Mouse (Mus musculus) intestine, embryonic 16.5 days (tissue): ENCODE measurements around the gene Rapgef5. TPM values are rescaled to one million over a fixed set of nuclear protein-coding genes. Genes with fewer than 3 reads are reported as not detected.

ENCODE experiments used
- ATAC-seq: fragments of 200-750 bp; cut with Nextera tagmentation; 2 replicates; pipeline ENCODE4 v1.8.0; 2017; ENCODE audit warnings: moderate TSS enrichment, moderate library complexity
- H3K27ac ChIP-seq: fragments of 300-500 bp; sonication (generic); 2 replicates; pipeline ENCODE4 v1.5.1; 2014; ENCODE audit warnings: mild to moderate bottlenecking, low read length
- H3K27me3 ChIP-seq: fragments of 300-500 bp; sonication (generic); replicated peaks from 2 replicates; pipeline ENCODE4 v1.6.1; 2014; ENCODE audit warnings: low read length, control low read depth, mixed read lengths; ENCODE audit not compliant: control insufficient read depth, insufficient read depth
- H3K36me3 ChIP-seq: fragments of 300-500 bp; sonication (generic); 2 replicates; pipeline ENCODE4 v1.6.1; 2014; ENCODE audit warnings: low read length, control low read depth; ENCODE audit not compliant: control insufficient read depth, insufficient read depth
- H3K4me1 ChIP-seq: fragments of 300-500 bp; sonication (generic); 2 replicates; pipeline ENCODE4 v1.6.1; 2014; ENCODE audit warnings: low read length, control low read depth, mixed read lengths; ENCODE audit not compliant: control insufficient read depth, insufficient read depth
- H3K4me2 ChIP-seq: fragments of 300-500 bp; sonication (generic); 2 replicates; pipeline ENCODE4 v1.6.1; 2014; ENCODE audit warnings: low read depth, low read length, control low read depth
- H3K4me3 ChIP-seq: fragments of 300-500 bp; sonication (generic); 2 replicates; pipeline ENCODE4 v1.5.1; 2014; ENCODE audit warnings: mild to moderate bottlenecking, low read length
- H3K9ac ChIP-seq: fragments of 300-500 bp; sonication (generic); 2 replicates; pipeline ENCODE4 v1.6.1; 2014; ENCODE audit warnings: low read depth, low read length
- H3K9me3 ChIP-seq: fragments of 300-500 bp; sonication (generic); 2 replicates; pipeline ENCODE4 v1.6.1; 2016; ENCODE audit warnings: low read length, control low read depth; ENCODE audit not compliant: control insufficient read depth
- WGBS: fragments of 180-500 bp; shearing (Covaris S2); extraction: QIAGEN DNeasy Blood & Tissue Kit; methylation state at CpG from one replicate; pipeline ENCODE4 v1.1.7; 2014; 5-methylcytosine and 5-hydroxymethylcytosine counted together
- polyA plus RNA-seq: library from polyadenylated mRNA; unstranded; fragments of >200 nt; fragmentation: Nextera tagmentation; extraction: Ambion mirVana; gene quantifications from 2 replicates; pipeline ENCODE4 v1.2.1, GENCODE M21; 2015

Gene Rapgef5
- polyA plus RNA-seq, 1 experiment from 2014 or later = 5.2 TPM

DNA sequence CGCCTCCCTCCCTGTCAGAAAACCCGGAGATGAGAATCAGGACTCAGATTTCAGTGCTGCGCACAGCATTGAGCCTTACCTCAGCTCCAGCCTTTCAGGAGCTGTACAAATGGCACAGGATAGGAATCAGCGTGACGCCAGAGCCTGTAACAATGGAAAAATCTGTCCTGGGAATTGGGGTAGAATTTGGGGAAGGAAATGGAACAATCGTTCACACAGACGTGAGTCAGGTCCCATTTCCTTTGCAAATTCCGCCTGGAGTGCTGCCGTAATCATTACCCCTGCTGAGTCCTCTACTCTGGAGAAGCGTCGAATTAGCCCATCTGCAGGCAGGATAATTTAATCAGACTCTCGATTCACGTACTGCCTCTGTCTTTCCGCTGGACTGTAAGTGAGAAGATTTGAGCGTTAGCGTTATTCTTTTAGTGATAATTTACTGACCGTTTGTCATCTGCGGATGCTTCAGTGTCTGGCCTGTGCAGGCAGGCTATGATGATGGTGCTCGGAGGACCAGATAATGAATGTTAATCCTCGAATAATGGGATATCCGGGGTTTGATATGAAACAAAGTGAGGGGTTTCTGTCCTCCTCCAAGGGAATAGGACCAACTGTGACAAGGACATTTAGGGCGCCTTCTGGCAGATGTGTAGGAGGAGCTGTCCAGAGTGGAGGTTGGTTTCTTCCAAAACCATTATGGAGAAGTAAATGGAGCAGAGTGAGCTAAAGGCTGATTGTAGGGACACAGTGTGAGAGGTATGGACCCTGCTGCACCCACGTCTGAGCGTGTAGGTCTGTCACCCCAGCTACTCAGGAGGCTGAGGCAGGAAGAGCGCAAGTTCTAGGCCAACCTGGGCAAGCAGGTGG is 235.5 kb downstream of the Rapgef5 start:
- Histone ChIP-seq H3K4me2 (no peak overlapping the region), H3K9me3 (no peaks in the 10 kb centered on the region), H3K27me3 (no peaks in the 10 kb centered on the region), H3K9ac (no peak overlapping the region), H3K27ac (peak overlapping the region; percentile 41), H3K36me3 (no peaks in the 10 kb centered on the region), H3K4me3 (no peak overlapping the region), H3K4me1 (peaks cover 6% of the 10 kb centered on the region; the same call in 1 of the 2 replicates)
- peak; percentile 58 for ATAC-seq
- 51% methylated on average over 25 of the region's 25 CpGs for WGBS

- WGBS = 45% methylated on average over 7 of the region's 7 CpGs
- Histone ChIP-seq H3K36me3 (no peaks in the 10 kb centered on the region), H3K4me3 (no peak overlapping the region), H3K27me3 (no peaks in the 10 kb centered on the region), H3K9ac (no peak overlapping the region), H3K27ac (no peak overlapping the region), H3K4me1 (peaks cover 4% of the 10 kb centered on the region; the same call in 1 of the 2 replicates), H3K9me3 (no peaks in the 10 kb centered on the region), H3K4me2 (no peak overlapping the region)
- ATAC-seq = no peak
Measured at GRCm38 (mm10) chr12:117756010-117756409, 239.7 kb downstream of the Rapgef5 start.

- no peaks in the 10 kb centered on the region for H3K27me3 ChIP-seq
- 80% methylated on average over 5 of the region's 5 CpGs for WGBS
- no peaks in the 10 kb centered on the region for H3K36me3 ChIP-seq
- H3K4me1 ChIP-seq = 0 out of 2 replicates have a peak, but pooled peaks cover 4% of the 10 kb centered on the region
- no peak for ATAC-seq
- H3K9me3 ChIP-seq = no peaks in the 10 kb centered on the region
- no peak overlapping the region for H3K27ac ChIP-seq
- H3K4me3 ChIP-seq = no peak overlapping the region
- H3K9ac ChIP-seq = no peak overlapping the region
- no peak overlapping the region for H3K4me2 ChIP-seq
Measured at GRCm38 (mm10) chr12:117760373-117760772, 244.1 kb downstream of the Rapgef5 start.

- Histone ChIP-seq H3K4me1 (0 out of 2 replicates have a peak, but pooled peaks cover 4% of the 10 kb centered on the region), H3K27me3 (no peaks in the 10 kb centered on the region), H3K9me3 (no peaks in the 10 kb centered on the region), H3K4me2 (no peak overlapping the region), H3K27ac (no peak overlapping the region), H3K9ac (no peak overlapping the region), H3K4me3 (no peak overlapping the region), H3K36me3 (no peaks in the 10 kb centered on the region)
- ATAC-seq = no peak
Measured at GRCm38 (mm10) chr12:117760846-117761245, 244.6 kb downstream of the Rapgef5 start.

- Histone ChIP-seq H3K9ac (no peak overlapping the region), H3K4me3 (no peak overlapping the region), H3K9me3 (no peaks in the 10 kb centered on the region), H3K27ac (no peak overlapping the region), H3K27me3 (no peaks in the 10 kb centered on the region), H3K4me1 (0 out of 2 replicates have a peak, but pooled peaks cover 4% of the 10 kb centered on the region), H3K36me3 (no peaks in the 10 kb centered on the region), H3K4me2 (no peak overlapping the region)
- ATAC-seq = no peak
- WGBS = 42% methylated on average over 1 of the region's 1 CpGs
Measured at GRCm38 (mm10) chr12:117761698-117762097, 245.4 kb downstream of the Rapgef5 start.

- 53% methylated on average over 3 of the region's 3 CpGs for WGBS
- Histone ChIP-seq H3K27ac (no peak overlapping the region), H3K9ac (no peak overlapping the region), H3K27me3 (no peaks in the 10 kb centered on the region), H3K9me3 (no peaks in the 10 kb centered on the region), H3K4me3 (no peak overlapping the region), H3K36me3 (no peaks in the 10 kb centered on the region), H3K4me2 (no peak overlapping the region), H3K4me1 (0 out of 2 replicates have a peak, but pooled peaks cover 4% of the 10 kb centered on the region)
- peak; percentile 80 for ATAC-seq
Measured at GRCm38 (mm10) chr12:117763247-117763646, 247.0 kb downstream of the Rapgef5 start.

GRCm38 (mm10) chr12:117764839-117765238 is 248.6 kb downstream of the Rapgef5 start:
- WGBS = 11% methylated on average over 7 of the region's 7 CpGs

GRCm38 (mm10) chr12:117769113-117769512 is 252.8 kb downstream of the Rapgef5 start:
- Histone ChIP-seq H3K9me3 (no peaks in the 10 kb centered on the region), H3K4me2 (no peak overlapping the region), H3K27ac (no peak overlapping the region), H3K9ac (no peak overlapping the region), H3K4me3 (no peak overlapping the region), H3K4me1 (no peaks in the 10 kb centered on the region), H3K36me3 (no peaks in the 10 kb centered on the region), H3K27me3 (no peaks in the 10 kb centered on the region)
- WGBS = 4% methylated on average over 5 of the region's 5 CpGs
- ATAC-seq = no peak

More at GRCm38 (mm10) chr12:117764839-117765238, 248.6 kb downstream of the Rapgef5 start:
- no peak overlapping the region for H3K9ac ChIP-seq
- no peaks in the 10 kb centered on the region for H3K27me3 ChIP-seq
- H3K36me3 ChIP-seq = no peaks in the 10 kb centered on the region
- no peaks in the 10 kb centered on the region for H3K9me3 ChIP-seq
- no peak overlapping the region for H3K4me2 ChIP-seq
- no peak overlapping the region for H3K4me3 ChIP-seq
- no peak overlapping the region for H3K27ac ChIP-seq
- no peak for ATAC-seq
- H3K4me1 ChIP-seq = 0 out of 2 replicates have a peak, but pooled peaks cover 4% of the 10 kb centered on the region

- 57% methylated on average over 2 of the region's 2 CpGs for WGBS
- ATAC-seq = no peak
- no peaks in the 10 kb centered on the region for H3K9me3 ChIP-seq
Measured at GRCm38 (mm10) chr12:117770211-117770610, 253.9 kb downstream of the Rapgef5 start.

More at GRCm38 (mm10) chr12:117770211-117770610, 253.9 kb downstream of the Rapgef5 start:
- H3K9ac ChIP-seq = no peak overlapping the region
- H3K27ac ChIP-seq = no peak overlapping the region
- no peak overlapping the region for H3K4me3 ChIP-seq
- no peaks in the 10 kb centered on the region for H3K27me3 ChIP-seq
- H3K4me1 ChIP-seq = no peaks in the 10 kb centered on the region
- no peak overlapping the region for H3K4me2 ChIP-seq
- H3K36me3 ChIP-seq = no peaks in the 10 kb centered on the region
